Mouse (Mus musculus) gastrocnemius, postnatal 10 days (tissue): ENCODE results near the gene Ccdc177. TPM values are rescaled to one million over a fixed set of nuclear protein-coding genes. Genes with fewer than 3 reads are reported as not detected.
A peak's percentile ranks its signal among the peaks of the same experiment; 100 is the strongest.
"Not testable (repeated sequence)": the region's sequence is repeated elsewhere in the genome, so short reads cannot be mapped to it uniquely, and the experiment has no call there.

Experiments
- DNase-seq: peaks from one replicate; pipeline ENCODE4 v3.0.0; 2021; ENCODE audit warnings: mixed read lengths
- long read RNA-seq, 2 experiments: library from polyadenylated mRNA; stranded (forward); transcript quantifications; one replicate each; pipeline ENCODE4 v2.0.0; 2021
- total RNA-seq, 2 experiments: library from RNA; stranded (reverse); gene quantifications; 2 replicates each; pipeline ENCODE4 v1.2.3; 2021

Gene Ccdc177
- total RNA-seq = under 1 TPM; 0.07 to 0.09 TPM
- long read RNA-seq, experiment 1 = 0 reads
- long read RNA-seq, experiment 2 = 0 reads

GRCm38 (mm10) chr12:80760396-80760801, at the start of gene Ccdc177:
Gene Ccdc177, minus strand, starts transcription at chr12:80760687.
- peak; percentile 81 for DNase-seq

GRCm38 (mm10) chr12:80810005-80810404, 49.5 kb upstream of the Ccdc177 start:
- DNase-seq = no peak

GRCm38 (mm10) chr12:80807451-80808085, 47.1 kb upstream of the Ccdc177 start:
- no peak for DNase-seq

GRCm38 (mm10) chr12:80804861-80805428, 44.5 kb upstream of the Ccdc177 start:
- DNase-seq = no peak

GRCm38 (mm10) chr12:80803924-80804323, 43.4 kb upstream of the Ccdc177 start:
- DNase-seq = peak; percentile 47

- no peak for DNase-seq
Observed at GRCm38 (mm10) chr12:80801443-80801842, 41.0 kb upstream of the Ccdc177 start.

GRCm38 (mm10) chr12:80800156-80800555, 39.7 kb upstream of the Ccdc177 start:
- no peak for DNase-seq

- no peak for DNase-seq
Observed at GRCm38 (mm10) chr12:80798271-80798670, 37.8 kb upstream of the Ccdc177 start.

- DNase-seq = no peak
Observed at GRCm38 (mm10) chr12:80794935-80795785, 34.7 kb upstream of the Ccdc177 start.

GRCm38 (mm10) chr12:80794522-80794921, 34.0 kb upstream of the Ccdc177 start:
- no peak for DNase-seq

GRCm38 (mm10) chr12:80793535-80793934, 33.0 kb upstream of the Ccdc177 start:
- DNase-seq = no peak

GRCm38 (mm10) chr12:80792867-80793266, 32.4 kb upstream of the Ccdc177 start:
- DNase-seq = no peak

- DNase-seq = no peak
Observed at GRCm38 (mm10) chr12:80791571-80792444, 31.3 kb upstream of the Ccdc177 start.

GRCm38 (mm10) chr12:80790700-80791570, 30.4 kb upstream of the Ccdc177 start:
- DNase-seq = no peak

GRCm38 (mm10) chr12:80789849-80790694, 29.6 kb upstream of the Ccdc177 start, which contains the start of gene Susd6:
Gene Susd6, plus strand, starts transcription at chr12:80790510.
- peak; percentile 99 for DNase-seq

GRCm38 (mm10) chr12:80789276-80789675, 28.8 kb upstream of the Ccdc177 start:
- DNase-seq = not testable (repeated sequence)

GRCm38 (mm10) chr12:80788188-80788587, 27.7 kb upstream of the Ccdc177 start:
- no peak for DNase-seq

- no peak for DNase-seq
Observed at GRCm38 (mm10) chr12:80787604-80788003, 27.1 kb upstream of the Ccdc177 start.

- DNase-seq = no peak
Observed at GRCm38 (mm10) chr12:80786591-80786990, 26.1 kb upstream of the Ccdc177 start.

- DNase-seq = no peak
Observed at GRCm38 (mm10) chr12:80785597-80785996, 25.1 kb upstream of the Ccdc177 start.
